Mouse (Mus musculus) midbrain, embryonic 12.5 days (tissue): ENCODE data around the gene Nxf1. TPM values are rescaled to one million over a fixed set of nuclear protein-coding genes. Genes with fewer than 3 reads are reported as not detected.

ENCODE experiments used
- ATAC-seq: fragments of 200-750 bp; cut with Nextera tagmentation; 2 replicates; pipeline ENCODE4 v1.8.0; 2017; ENCODE audit warnings: low read depth, moderate TSS enrichment, moderate library complexity; ENCODE audit not compliant: low FRiP score
- H3K27ac ChIP-seq: fragments of 300-500 bp; sonication (generic); replicated peaks from 2 replicates; pipeline ENCODE4 v1.5.1; 2016; ENCODE audit warnings: mild to moderate bottlenecking
- H3K27me3 ChIP-seq: fragments of 300-500 bp; sonication (generic); 2 replicates; pipeline ENCODE4 v1.6.1; 2016; ENCODE audit warnings: mild to moderate bottlenecking
- H3K36me3 ChIP-seq: fragments of 300-500 bp; sonication (generic); 2 replicates; pipeline ENCODE4 v1.6.1; 2016
- H3K4me1 ChIP-seq: fragments of 300-500 bp; sonication (generic); 2 replicates; pipeline ENCODE4 v1.6.1; 2016
- H3K4me2 ChIP-seq: fragments of 300-500 bp; sonication (generic); replicated peaks from 2 replicates; pipeline ENCODE4 v1.6.1; 2016; ENCODE audit warnings: mild to moderate bottlenecking, moderate library complexity
- H3K4me3 ChIP-seq: fragments of 300-500 bp; sonication (generic); 2 replicates; pipeline ENCODE4 v1.5.1; 2016; ENCODE audit warnings: mild to moderate bottlenecking
- H3K9ac ChIP-seq: fragments of 300-500 bp; sonication (generic); replicated peaks from 2 replicates; pipeline ENCODE4 v1.6.1; 2016; ENCODE audit warnings: mild to moderate bottlenecking, moderate library complexity
- H3K9me3 ChIP-seq: fragments of 300-500 bp; sonication (generic); 2 replicates; pipeline ENCODE4 v1.6.1; 2016; ENCODE audit warnings: mild to moderate bottlenecking
- WGBS: fragments of 180-500 bp; shearing (Covaris S2); methylation state at CpG from one replicate; pipeline ENCODE4 v1.1.7; 2016; 5-methylcytosine and 5-hydroxymethylcytosine counted together
- microRNA-seq: library from miRNA; unstranded; fragments of <30 nt; microRNA quantifications from one replicate; pipeline ENCODE4, GENCODE M21; 2017
- polyA plus RNA-seq: library from polyadenylated mRNA; unstranded; fragments of >200 nt; fragmentation: Nextera tagmentation; extraction: Ambion mirVana; gene quantifications from 2 replicates; pipeline ENCODE4 v1.2.1, GENCODE M21; 2016

The Nxf1 gene
- polyA plus RNA-seq, 1 experiment from 2014 or later, result 224 TPM

- Histone ChIP-seq H3K27me3 (no peaks in the 10 kb centered on the region), H3K9me3 (no peaks in the 10 kb centered on the region), H3K4me1 (peaks cover 42% of the 10 kb centered on the region), H3K4me3 (peak overlapping the region; percentile 19), H3K4me2 (peak overlapping the region; percentile 94), H3K36me3 (peaks cover 44% of the 10 kb centered on the region), H3K9ac (peak overlapping the region; percentile 47), H3K27ac (no peak overlapping the region)
- 37% methylated on average over 3 of the region's 3 CpGs for WGBS
- no peak for ATAC-seq
Observed at GRCm38 (mm10) chr19:8817001-8817400, 60.1 kb downstream of the Nxf1 start.

- peak overlapping the region; percentile 99 for H3K27ac ChIP-seq
- H3K27me3 ChIP-seq, result no peaks in the 10 kb centered on the region
- ATAC-seq, result no peak
- peaks cover 55% of the 10 kb centered on the region for H3K4me1 ChIP-seq
- peaks cover 37% of the 10 kb centered on the region for H3K36me3 ChIP-seq
- WGBS, result 32% methylated on average over 14 of the region's 14 CpGs
- H3K4me2 ChIP-seq, result peak overlapping the region; percentile 94
- H3K9me3 ChIP-seq, result no peaks in the 10 kb centered on the region
- peak overlapping the region; percentile 86 for H3K9ac ChIP-seq
- peak overlapping the region; percentile 100 for H3K4me3 ChIP-seq
Observed at GRCm38 (mm10) chr19:8818301-8818798, 61.5 kb downstream of the Nxf1 start.

GRCm38 (mm10) chr19:8818801-8819595 is 62.1 kb downstream of the Nxf1 start, which contains the start of gene Ttc9c:
Gene Ttc9c (minus strand): TSS chr19:8819333.
- WGBS, result under 1% methylated on average over 33 of the region's 33 CpGs
- peak within 1 kb of the TSS; percentile 100 for H3K4me3 ChIP-seq
- peaks cover 37% of the 10 kb centered on the region for H3K36me3 ChIP-seq
- peak; percentile 93 for ATAC-seq
- H3K4me1 ChIP-seq, result peaks cover 57% of the 10 kb centered on the region
- peak within 1 kb of the TSS; percentile 94 for H3K4me2 ChIP-seq
- H3K27me3 ChIP-seq, result no peaks in the 10 kb centered on the region
- peak within 1 kb of the TSS; percentile 99 for H3K9ac ChIP-seq
- H3K27ac ChIP-seq, result peak within 1 kb of the TSS; percentile 99
- no peaks in the 10 kb centered on the region for H3K9me3 ChIP-seq

- peak within 1 kb of the TSS; percentile 94 for H3K4me2 ChIP-seq
- peak; percentile 97 for ATAC-seq
- peaks cover 55% of the 10 kb centered on the region for H3K4me1 ChIP-seq
- no peaks in the 10 kb centered on the region for H3K27me3 ChIP-seq
- peak within 1 kb of the TSS; percentile 99 for H3K9ac ChIP-seq
- under 1% methylated on average over 81 of the region's 83 CpGs for WGBS
- peaks cover 38% of the 10 kb centered on the region for H3K36me3 ChIP-seq
- no peaks in the 10 kb centered on the region for H3K9me3 ChIP-seq
- H3K4me3 ChIP-seq, result peak within 1 kb of the TSS; percentile 100
- peak within 1 kb of the TSS; percentile 99 for H3K27ac ChIP-seq
Observed at GRCm38 (mm10) chr19:8819596-8820423, 62.9 kb downstream of the Nxf1 start, which contains the start of gene Hnrnpul2. Gene Hnrnpul2 (plus strand): TSS chr19:8820010.

Small RNA genes within 50 kb of the gene (microRNA-seq; reads per million reads assigned to microRNA genes)
- gene Mir6992, result not detected

Other genes starting within 250 kb of the Nxf1 start
- 0.77 and 0.89 TPM in 2 replicates for gene Slc22a8, start 165.8 kb upstream of the Nxf1 start, polyA plus RNA-seq
- gene Slc22a6, start 139.0 kb upstream of the Nxf1 start, polyA plus RNA-seq, result 3.6 and 4.2 TPM in 2 replicates
- gene Chrm1, start 93.3 kb upstream of the Nxf1 start, polyA plus RNA-seq, result 0.50 and 0.59 TPM in 2 replicates
- gene Slc3a2, start 33.7 kb upstream of the Nxf1 start, polyA plus RNA-seq, result 138 and 150 TPM in 2 replicates
- 78.5 and 80.7 TPM in 2 replicates for gene Wdr74, start 21.2 kb upstream of the Nxf1 start, polyA plus RNA-seq
- 3.3 and 4.5 TPM in 2 replicates for gene 1700092M07Rik, start 16.4 kb upstream of the Nxf1 start, polyA plus RNA-seq
- 121 and 127 TPM in 2 replicates for gene Stx5a, start 15.7 kb upstream of the Nxf1 start, polyA plus RNA-seq
- 211 and 214 TPM in 2 replicates for gene Tmem223, start 13.9 kb downstream of the Nxf1 start, polyA plus RNA-seq
- 40.4 TPM in 2 replicates for gene Tmem179b, start 17.4 kb downstream of the Nxf1 start, polyA plus RNA-seq
- 34.5 and 35.5 TPM in 2 replicates for gene Taf6l, start 29.3 kb downstream of the Nxf1 start, polyA plus RNA-seq
- gene Polr2g, start 41.5 kb downstream of the Nxf1 start, polyA plus RNA-seq, result 154 and 160 TPM in 2 replicates
- gene Zbtb3, start 45.5 kb downstream of the Nxf1 start, polyA plus RNA-seq, result 8.3 and 8.8 TPM in 2 replicates
- 65.7 and 69.9 TPM in 2 replicates for gene Ttc9c, start 62.3 kb downstream of the Nxf1 start, polyA plus RNA-seq
- 6.0 and 6.4 TPM in 2 replicates for gene Hnrnpul2, start 62.9 kb downstream of the Nxf1 start, polyA plus RNA-seq
- not detected in 2 replicates for gene AC129217.1, start 72.7 kb downstream of the Nxf1 start, polyA plus RNA-seq
- gene Bscl2, start 80.4 kb downstream of the Nxf1 start, polyA plus RNA-seq, result 68.0 and 68.7 TPM in 2 replicates
- gene Gng3, start 82.1 kb downstream of the Nxf1 start, polyA plus RNA-seq, result 174 and 180 TPM in 2 replicates
- 0.55 and 0.62 TPM in 2 replicates for gene Lrrn4cl, start 93.7 kb downstream of the Nxf1 start, polyA plus RNA-seq
- 172 and 175 TPM in 2 replicates for gene Ubxn1, start 114.4 kb downstream of the Nxf1 start, polyA plus RNA-seq
- 59.6 and 63.5 TPM in 2 replicates for gene Uqcc3, start 123.8 kb downstream of the Nxf1 start, polyA plus RNA-seq
- 92.7 and 97.2 TPM in 2 replicates for gene Lbhd1, start 126.7 kb downstream of the Nxf1 start, polyA plus RNA-seq
- not detected in 2 replicates for gene Gm49403, start 126.9 kb downstream of the Nxf1 start, polyA plus RNA-seq
- gene 1810009A15Rik, start 131.8 kb downstream of the Nxf1 start, polyA plus RNA-seq, result 81.0 and 87.1 TPM in 2 replicates
- not detected in 2 replicates for gene Gm49416, start 131.9 kb downstream of the Nxf1 start, polyA plus RNA-seq
- gene Ints5, start 135.9 kb downstream of the Nxf1 start, polyA plus RNA-seq, result 46.2 and 46.6 TPM in 2 replicates
- gene Ganab, start 141.0 kb downstream of the Nxf1 start, polyA plus RNA-seq, result 111 and 115 TPM in 2 replicates
- gene B3gat3, start 163.3 kb downstream of the Nxf1 start, polyA plus RNA-seq, result 71.9 and 72.5 TPM in 2 replicates
- gene Rom1, start 172.3 kb downstream of the Nxf1 start, polyA plus RNA-seq, result 2.1 and 2.2 TPM in 2 replicates
- 14.9 and 15.8 TPM in 2 replicates for gene Eml3, start 172.5 kb downstream of the Nxf1 start, polyA plus RNA-seq
- gene Mta2, start 184.8 kb downstream of the Nxf1 start, polyA plus RNA-seq, result 189 and 192 TPM in 2 replicates
- 34.0 and 34.2 TPM in 2 replicates for gene Tut1, start 196.8 kb downstream of the Nxf1 start, polyA plus RNA-seq
- 338 and 351 TPM in 2 replicates for gene Eef1g, start 210.0 kb downstream of the Nxf1 start, polyA plus RNA-seq
- gene Ahnak, start 232.2 kb downstream of the Nxf1 start, polyA plus RNA-seq, result 7.6 and 12.2 TPM in 2 replicates